Mouse (Mus musculus): Measurements from ENCODE around the gene Gm10801.
"Not testable (repeated sequence)": the region's sequence is repeated elsewhere in the genome, so short reads cannot be mapped to it uniquely, and the experiment has no call there.

Gm10801 gene

DNA sequence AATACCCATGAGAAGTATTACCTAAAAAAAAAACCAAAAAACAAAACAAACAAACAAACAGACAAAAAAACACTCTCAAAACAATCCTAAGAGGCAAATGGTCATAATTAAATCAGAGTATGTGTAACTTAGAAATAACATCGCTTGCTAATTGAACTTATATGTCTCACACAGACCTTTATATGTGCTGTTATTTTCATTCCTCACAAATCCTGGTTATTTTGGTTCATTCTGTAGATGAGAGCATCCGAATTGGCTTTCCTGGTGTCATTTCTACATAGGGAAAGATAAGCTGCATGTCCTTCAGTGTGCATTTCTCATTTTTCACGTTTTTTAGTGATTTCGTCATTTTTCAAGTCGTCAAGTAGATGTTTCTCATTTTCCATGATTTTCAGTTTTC, at the start of gene Gm10801:
Gene Gm10801, plus strand, starts transcription at position 301 of the 400 bp plus-strand sequence.
- not testable (repeated sequence) for DNase-seq (ENCODE audit: low read depth in 1 of 2, low spot score in 2 of 2)

DNA sequence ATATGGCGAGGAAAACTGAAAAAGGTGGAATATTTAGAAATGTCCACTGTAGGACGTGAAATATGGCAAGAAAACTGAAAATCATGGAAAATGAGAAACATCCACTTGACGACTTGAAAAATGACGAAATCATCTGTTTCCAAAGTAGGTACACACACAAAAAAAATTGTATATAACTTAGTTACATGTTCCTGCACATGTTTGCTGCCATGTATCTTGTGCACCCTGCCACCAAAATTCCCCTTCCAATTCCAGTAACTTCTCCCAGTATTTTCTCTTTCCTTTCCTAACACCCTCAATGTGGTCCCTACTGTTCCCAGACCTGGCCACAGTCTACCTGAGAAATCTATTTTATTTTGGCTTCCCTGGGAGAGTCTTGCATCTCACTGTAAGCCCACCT, 5.2 kb downstream of the Gm10801 start, which contains the start of gene Gm10800:
Gene Gm10800, minus strand, starts transcription at position 101 of the 400 bp plus-strand sequence.
- DNase-seq (ENCODE audit: low read depth in 1 of 2, low spot score in 2 of 2) = not testable (repeated sequence)

DNA sequence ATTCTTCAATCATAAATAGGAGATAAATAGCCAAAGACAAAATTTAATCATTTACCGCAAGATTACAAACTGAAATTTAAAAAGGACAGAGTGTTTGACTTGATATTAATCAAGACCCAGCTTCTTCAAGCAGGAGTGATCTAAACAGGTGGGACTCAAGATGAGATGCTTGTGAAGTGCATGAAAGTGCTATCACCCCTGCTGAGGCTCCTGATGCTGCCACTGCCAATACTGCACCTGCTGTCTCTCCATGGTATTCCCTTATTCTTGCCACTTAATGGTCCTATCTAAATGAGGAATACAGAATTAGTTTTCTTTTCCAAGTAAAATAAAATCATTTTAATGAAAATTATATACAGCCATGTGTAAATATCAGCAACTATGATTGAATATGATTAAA, 35.5 kb downstream of the Gm10801 start:
- DNase-seq (ENCODE audit: low read depth in 1 of 2, low spot score in 2 of 2) = no peak

Measured in monocyte, adult 2 months (primary cell).